Mouse (Mus musculus): Measurements from ENCODE around the gene Cpt2. TPM values are rescaled to one million over a fixed set of nuclear protein-coding genes. Genes with fewer than 3 reads are reported as not detected.

The Cpt2 gene
- polyA plus RNA-seq (2012; rRNA removed) (21.5 and 25.8 TPM in 2 replicates), polyA plus RNA-seq (2014; fragmentation: Nextera tagmentation; extraction: Ambion mirVana) (36.5 and 46.6 TPM in 2 replicates)

GRCm38 (mm10) chr4:107923145-107923802 is at the start of gene Cpt2:
Gene Cpt2, minus strand, starts transcription at chr4:107923610.
- Histone ChIP-seq H3K36me3 (replicated peaks; ENCODE audit: control insufficient read depth, insufficient read depth, low read depth) (no peaks in the 10 kb centered on the region), H3K27ac (peak within 1 kb of the TSS; percentile 64), H3K4me3 (ENCODE audit: insufficient read depth in 1 of 2, low read depth in 2 of 2, low read length in 2 of 2) (peak within 1 kb of the TSS; percentile 67 to 76), H3K9ac (replicated peaks) (peak within 1 kb of the TSS; percentile 75), H3K27me3 (ENCODE audit: control insufficient read depth, insufficient read depth, low read length) (no peaks in the 10 kb centered on the region), H3K9me3 (ENCODE audit: control insufficient read depth, low read length) (no peaks in the 10 kb centered on the region), H3K4me2 (ENCODE audit: low read depth) (peak within 1 kb of the TSS; percentile 76), H3K4me1 (replicated peaks; ENCODE audit: control insufficient read depth in 2 of 2, insufficient read depth in 2 of 2, low read length in 1 of 2) (peaks cover 31 to 35% of the 10 kb centered on the region in 2 experiments)
- peak; percentile 93 to 95 (median 93) for DNase-seq (ENCODE audit: low read depth in 3 of 3, low spot score in 3 of 3)
- 1% methylated on average over 38 of the region's 38 CpGs for WGBS (ENCODE audit: insufficient replicate concordance)
- TF ChIP-seq CTCF (IDR thresholded peaks at IDR 0.05; ENCODE audit: low read depth) (peak; percentile 47), EP300 (IDR thresholded peaks at IDR 0.05; ENCODE audit: low read depth) (no peak)
- peak; percentile 90 for ATAC-seq (ENCODE audit: insufficient read depth)

- H3K4me3 ChIP-seq (ENCODE audit: insufficient read depth in 1 of 2, low read depth in 2 of 2, low read length in 2 of 2), result no peak overlapping the region
- WGBS (ENCODE audit: insufficient replicate concordance), result 59% methylated on average over 1 of the region's 1 CpGs
- DNase-seq (ENCODE audit: low read depth in 3 of 3, low spot score in 3 of 3) (no peak), ATAC-seq (ENCODE audit: insufficient read depth) (no peak)
- H3K9ac ChIP-seq (replicated peaks), result no peak overlapping the region
- no peaks in the 10 kb centered on the region for H3K9me3 ChIP-seq (ENCODE audit: control insufficient read depth, low read length)
- no peaks in the 10 kb centered on the region for H3K27me3 ChIP-seq (ENCODE audit: control insufficient read depth, insufficient read depth, low read length)
- TF ChIP-seq EP300 (IDR thresholded peaks at IDR 0.05; ENCODE audit: low read depth), result no peak
- TF ChIP-seq CTCF (IDR thresholded peaks at IDR 0.05; ENCODE audit: low read depth), result no peak
- no peak overlapping the region for H3K27ac ChIP-seq
- no peak overlapping the region for H3K4me2 ChIP-seq (ENCODE audit: low read depth)
- H3K36me3 ChIP-seq (replicated peaks; ENCODE audit: control insufficient read depth, insufficient read depth, low read depth), result no peaks in the 10 kb centered on the region
- no peaks in the 10 kb centered on the region; a peak in 1 of 4 replicates for H3K4me1 ChIP-seq (replicated peaks; ENCODE audit: control insufficient read depth in 2 of 2, insufficient read depth in 2 of 2, low read length in 1 of 2)
These were observed 47.8 kb upstream of the Cpt2 start for GRCm38 (mm10) chr4:107971162-107971561.

GRCm38 (mm10) chr4:107969781-107970180 is 46.4 kb upstream of the Cpt2 start:
- H3K27me3 ChIP-seq (ENCODE audit: control insufficient read depth, insufficient read depth, low read length), result no peaks in the 10 kb centered on the region
- H3K9ac ChIP-seq (replicated peaks), result no peak overlapping the region
- H3K36me3 ChIP-seq (replicated peaks; ENCODE audit: control insufficient read depth, insufficient read depth, low read depth), result no peaks in the 10 kb centered on the region
- no peaks in the 10 kb centered on the region for H3K9me3 ChIP-seq (ENCODE audit: control insufficient read depth, low read length)
- no peak overlapping the region for H3K4me3 ChIP-seq (ENCODE audit: insufficient read depth in 1 of 2, low read depth in 2 of 2, low read length in 2 of 2)
- no peak overlapping the region for H3K27ac ChIP-seq
- no peaks in the 10 kb centered on the region; a peak in 1 of 4 replicates for H3K4me1 ChIP-seq (replicated peaks; ENCODE audit: control insufficient read depth in 2 of 2, insufficient read depth in 2 of 2, low read length in 1 of 2)
- ATAC-seq (ENCODE audit: insufficient read depth) (no peak), DNase-seq (ENCODE audit: low read depth in 3 of 3, low spot score in 3 of 3) (no peak)
- H3K4me2 ChIP-seq (ENCODE audit: low read depth), result no peak overlapping the region
- TF ChIP-seq EP300 (IDR thresholded peaks at IDR 0.05; ENCODE audit: low read depth) (no peak), CTCF (IDR thresholded peaks at IDR 0.05; ENCODE audit: low read depth) (no peak)

- Histone ChIP-seq H3K4me1 (replicated peaks; ENCODE audit: control insufficient read depth in 2 of 2, insufficient read depth in 2 of 2, low read length in 1 of 2) (no peaks in the 10 kb centered on the region; a peak in 1 of 4 replicates), H3K27ac (no peak within 1 kb of the TSS), H3K27me3 (ENCODE audit: control insufficient read depth, insufficient read depth, low read length) (no peaks in the 10 kb centered on the region), H3K4me2 (ENCODE audit: low read depth) (no peak within 1 kb of the TSS), H3K36me3 (replicated peaks; ENCODE audit: control insufficient read depth, insufficient read depth, low read depth) (no peaks in the 10 kb centered on the region), H3K4me3 (ENCODE audit: insufficient read depth in 1 of 2, low read depth in 2 of 2, low read length in 2 of 2) (no peak within 1 kb of the TSS), H3K9ac (replicated peaks) (no peak within 1 kb of the TSS), H3K9me3 (ENCODE audit: control insufficient read depth, low read length) (no peaks in the 10 kb centered on the region)
- ATAC-seq (ENCODE audit: insufficient read depth) (no peak), DNase-seq (ENCODE audit: low read depth in 3 of 3, low spot score in 3 of 3) (no peak)
- WGBS (ENCODE audit: insufficient replicate concordance), result 63% methylated on average over 16 of the region's 16 CpGs
- TF ChIP-seq CTCF (IDR thresholded peaks at IDR 0.05; ENCODE audit: low read depth) (no peak), EP300 (IDR thresholded peaks at IDR 0.05; ENCODE audit: low read depth) (no peak)
These were observed 44.7 kb upstream of the Cpt2 start, which contains the start of gene Slc1a7 for GRCm38 (mm10) chr4:107967966-107968682. Gene Slc1a7, plus strand, starts transcription at chr4:107968332.
